Mouse (Mus musculus) kidney, postnatal 0 days (tissue): Measurements from ENCODE around the gene Tldc2. TPM values are rescaled to one million over a fixed set of nuclear protein-coding genes. Genes with fewer than 3 reads are reported as not detected.

Source experiments
- ATAC-seq: fragments of 200-750 bp; cut with Nextera tagmentation; replicated peaks from 2 replicates; pipeline ENCODE4 v1.8.0; 2017; ENCODE audit warnings: low read depth, moderate number of reproducible peaks, moderate TSS enrichment, moderate library complexity; ENCODE audit not compliant: low FRiP score
- DNase-seq: peaks from one replicate; pipeline ENCODE4 v3.0.0-alpha.2; 2016; ENCODE audit warnings: low spot score
- H3K27ac ChIP-seq: fragments of 300-500 bp; sonication (generic); 2 replicates; pipeline ENCODE4 v1.5.1; 2014; ENCODE audit warnings: mild to moderate bottlenecking
- H3K27me3 ChIP-seq: fragments of 300-500 bp; sonication (generic); 2 replicates; pipeline ENCODE4 v1.6.1; 2014; ENCODE audit warnings: low read length, mixed read lengths; ENCODE audit not compliant: insufficient read depth
- H3K36me3 ChIP-seq: fragments of 300-500 bp; sonication (generic); 2 replicates; pipeline ENCODE4 v1.6.1; 2014; ENCODE audit warnings: low read length, mixed read lengths; ENCODE audit not compliant: insufficient read depth
- H3K4me1 ChIP-seq: fragments of 300-500 bp; sonication (generic); replicated peaks from 2 replicates; pipeline ENCODE4 v1.6.1; 2014; ENCODE audit warnings: antibody characterized with exemption, low read length, mixed read lengths; ENCODE audit not compliant: insufficient read depth
- H3K4me2 ChIP-seq: fragments of 300-500 bp; sonication (generic); 2 replicates; pipeline ENCODE4 v1.6.1; 2014; ENCODE audit warnings: mild to moderate bottlenecking, low read length, moderate library complexity, mixed read lengths
- H3K4me3 ChIP-seq: fragments of 300-500 bp; sonication (generic); replicated peaks from 2 replicates; pipeline ENCODE4 v1.5.1; 2014; ENCODE audit warnings: low read depth, low read length
- H3K9ac ChIP-seq: fragments of 300-500 bp; sonication (generic); 2 replicates; pipeline ENCODE4 v1.6.1; 2014; ENCODE audit warnings: low read depth, low read length
- H3K9me3 ChIP-seq: fragments of 300-500 bp; sonication (generic); replicated peaks from 2 replicates; pipeline ENCODE4 v1.6.1; 2016; ENCODE audit warnings: low read length, inconsistent platforms, mixed read lengths
- CTCF ChIP-seq: IDR thresholded peaks from 2 replicates; pipeline ENCODE4 v1.5.1; 2016; ENCODE audit warnings: antibody characterized with exemption, low read depth, mild to moderate bottlenecking, moderate library complexity
- WGBS: fragments of 180-500 bp; shearing (Covaris S2); extraction: QIAGEN DNeasy Blood & Tissue Kit; methylation state at CpG from one replicate; pipeline ENCODE4 v1.1.7; 2014; 5-methylcytosine and 5-hydroxymethylcytosine counted together
- polyA plus RNA-seq: library from polyadenylated mRNA; unstranded; fragments of >200 nt; fragmentation: Nextera tagmentation; extraction: Ambion mirVana; gene quantifications from 2 replicates; pipeline ENCODE4 v1.2.1, GENCODE M21; 2015

Gene Tldc2
- polyA plus RNA-seq, 1 experiment from 2014 or later, result 2.2 TPM

- Histone ChIP-seq H3K9ac (no peak overlapping the region), H3K4me3 (no peak overlapping the region), H3K27me3 (no peaks in the 10 kb centered on the region), H3K36me3 (no peaks in the 10 kb centered on the region), H3K27ac (peak overlapping the region; percentile 25; the same call in 1 of the 2 replicates), H3K9me3 (no peaks in the 10 kb centered on the region), H3K4me1 (peaks cover 20% of the 10 kb centered on the region), H3K4me2 (no peak overlapping the region)
- peak; percentile 68 for DNase-seq
- 58% methylated on average over 14 of the region's 14 CpGs for WGBS
- ATAC-seq, result peak; percentile 60
- TF ChIP-seq CTCF, result no peak
Observed at GRCm38 (mm10) chr2:157064978-157065878, 21.6 kb upstream of the Tldc2 start.

GRCm38 (mm10) chr2:157065879-157066226 is 21.0 kb upstream of the Tldc2 start:
- ATAC-seq (no peak), DNase-seq (no peak)
- no peak overlapping the region for H3K9ac ChIP-seq
- peak overlapping the region; percentile 25; the same call in 1 of the 2 replicates for H3K27ac ChIP-seq
- WGBS, result 61% methylated on average over 7 of the region's 7 CpGs
- no peaks in the 10 kb centered on the region for H3K9me3 ChIP-seq
- H3K4me2 ChIP-seq, result no peak overlapping the region
- H3K36me3 ChIP-seq, result no peaks in the 10 kb centered on the region
- no peak for TF ChIP-seq CTCF
- peaks cover 26% of the 10 kb centered on the region for H3K4me1 ChIP-seq
- no peak overlapping the region for H3K4me3 ChIP-seq
- H3K27me3 ChIP-seq, result no peaks in the 10 kb centered on the region

- WGBS, result 72% methylated on average over 7 of the region's 7 CpGs
- no peak for TF ChIP-seq CTCF
- DNase-seq (no peak), ATAC-seq (no peak)
- no peaks in the 10 kb centered on the region for H3K36me3 ChIP-seq
- no peak overlapping the region for H3K4me3 ChIP-seq
- no peak overlapping the region for H3K27ac ChIP-seq
- no peak overlapping the region for H3K4me2 ChIP-seq
- H3K27me3 ChIP-seq, result no peaks in the 10 kb centered on the region
- H3K9ac ChIP-seq, result no peak overlapping the region
- H3K9me3 ChIP-seq, result no peaks in the 10 kb centered on the region
- peaks cover 32% of the 10 kb centered on the region for H3K4me1 ChIP-seq
Observed at GRCm38 (mm10) chr2:157066731-157067430, 20.0 kb upstream of the Tldc2 start.

GRCm38 (mm10) chr2:157068701-157069354 is 18.0 kb upstream of the Tldc2 start:
- Histone ChIP-seq H3K27me3 (no peaks in the 10 kb centered on the region), H3K9ac (0 out of 2 replicates have a peak overlapping the region, but pooled peaks have one; percentile 23), H3K27ac (peak overlapping the region; percentile 68; the same call in 1 of the 2 replicates), H3K9me3 (no peaks in the 10 kb centered on the region), H3K4me3 (no peak overlapping the region), H3K4me1 (peaks cover 40% of the 10 kb centered on the region), H3K4me2 (no peak overlapping the region), H3K36me3 (no peaks in the 10 kb centered on the region)
- TF ChIP-seq CTCF, result no peak
- DNase-seq, result no peak
- ATAC-seq, result no peak
- WGBS, result 54% methylated on average over 14 of the region's 14 CpGs

- H3K9me3 ChIP-seq, result no peaks in the 10 kb centered on the region
- peak overlapping the region; percentile 68 for H3K27ac ChIP-seq
- no peak overlapping the region for H3K4me2 ChIP-seq
- no peak overlapping the region for H3K4me3 ChIP-seq
- 46% methylated on average over 3 of the region's 3 CpGs for WGBS
- peaks cover 41% of the 10 kb centered on the region for H3K4me1 ChIP-seq
- no peaks in the 10 kb centered on the region for H3K36me3 ChIP-seq
- H3K27me3 ChIP-seq, result no peaks in the 10 kb centered on the region
- ATAC-seq (no peak), DNase-seq (no peak)
- no peak for TF ChIP-seq CTCF
- 0 out of 2 replicates have a peak overlapping the region, but pooled peaks have one; percentile 23 for H3K9ac ChIP-seq
Observed at GRCm38 (mm10) chr2:157069355-157069735, 17.5 kb upstream of the Tldc2 start.

GRCm38 (mm10) chr2:157069755-157070315 is 17.0 kb upstream of the Tldc2 start:
- H3K4me3 ChIP-seq, result no peak overlapping the region
- 17% methylated on average over 3 of the region's 3 CpGs for whole genome bisulfite sequencing
- peaks cover 46% of the 10 kb centered on the region for H3K4me1 ChIP-seq
- H3K9ac ChIP-seq, result no peak overlapping the region
- no peaks in the 10 kb centered on the region for H3K9me3 ChIP-seq
- no peaks in the 10 kb centered on the region for H3K36me3 ChIP-seq
- DNase-seq, result no peak
- ATAC-seq, result no peak
- H3K27me3 ChIP-seq, result no peaks in the 10 kb centered on the region
- H3K27ac ChIP-seq, result peak overlapping the region; percentile 68
- H3K4me2 ChIP-seq, result no peak overlapping the region
- no peak for TF ChIP-seq CTCF
